Mouse (Mus musculus) embryo, embryonic 9.5 days (tissue): ENCODE data around the gene Pip4k2a.
"Not testable (repeated sequence)": the region's sequence is repeated elsewhere in the genome, so short reads cannot be mapped to it uniquely, and the experiment has no call there.

Source experiments
- DNase-seq: peaks from one replicate; pipeline ENCODE4 v3.0.0-alpha.2; 2017; ENCODE audit errors: extremely low spot score

The Pip4k2a gene

DNA sequence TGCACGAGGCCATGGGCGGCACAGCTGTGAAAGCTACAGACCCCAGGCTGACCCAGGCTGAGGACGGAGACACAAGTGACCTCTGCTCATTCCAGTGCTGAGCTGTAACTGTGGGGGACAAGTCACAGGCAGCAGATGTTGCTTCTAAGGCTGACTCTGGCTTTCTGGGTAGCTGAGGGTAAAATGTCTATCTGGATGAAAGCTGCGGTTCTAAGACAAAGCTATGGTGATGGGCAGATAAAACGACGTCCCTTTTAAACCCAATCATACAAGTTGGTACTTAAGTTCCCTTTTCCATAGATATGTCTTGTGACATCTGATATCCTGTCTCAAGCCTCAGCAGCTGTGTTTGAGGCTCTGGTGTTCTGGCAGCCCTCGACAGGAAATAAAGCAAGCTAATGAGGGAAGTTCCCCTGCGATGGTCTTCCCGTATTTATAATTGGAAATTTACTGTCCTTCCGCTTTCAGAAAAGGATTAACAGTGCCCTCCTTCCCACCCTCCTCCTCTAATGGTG is 100.1 kb downstream of the Pip4k2a start:
- no peak for DNase-seq

GRCm38 (mm10) chr2:18896015-18896414 is 101.9 kb downstream of the Pip4k2a start:
- DNase-seq: no peak

DNA sequence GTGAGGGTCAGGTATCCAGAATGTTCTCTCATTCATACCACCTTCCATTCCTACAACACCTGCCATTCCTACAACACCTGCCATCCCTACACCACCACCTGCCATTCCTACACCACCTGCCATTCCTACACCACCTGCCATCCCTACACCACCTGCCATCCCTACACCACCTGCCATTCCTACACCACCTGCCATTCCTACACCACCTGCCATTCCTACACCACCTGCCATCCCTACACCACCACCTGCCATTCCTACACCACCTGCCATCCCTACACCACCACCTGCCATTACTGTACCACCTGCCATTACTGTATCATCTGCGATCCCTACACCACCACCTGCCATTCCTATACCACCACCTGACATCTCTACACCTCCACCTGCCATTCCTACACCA is 104.6 kb downstream of the Pip4k2a start:
- DNase-seq: not testable (repeated sequence)

DNA sequence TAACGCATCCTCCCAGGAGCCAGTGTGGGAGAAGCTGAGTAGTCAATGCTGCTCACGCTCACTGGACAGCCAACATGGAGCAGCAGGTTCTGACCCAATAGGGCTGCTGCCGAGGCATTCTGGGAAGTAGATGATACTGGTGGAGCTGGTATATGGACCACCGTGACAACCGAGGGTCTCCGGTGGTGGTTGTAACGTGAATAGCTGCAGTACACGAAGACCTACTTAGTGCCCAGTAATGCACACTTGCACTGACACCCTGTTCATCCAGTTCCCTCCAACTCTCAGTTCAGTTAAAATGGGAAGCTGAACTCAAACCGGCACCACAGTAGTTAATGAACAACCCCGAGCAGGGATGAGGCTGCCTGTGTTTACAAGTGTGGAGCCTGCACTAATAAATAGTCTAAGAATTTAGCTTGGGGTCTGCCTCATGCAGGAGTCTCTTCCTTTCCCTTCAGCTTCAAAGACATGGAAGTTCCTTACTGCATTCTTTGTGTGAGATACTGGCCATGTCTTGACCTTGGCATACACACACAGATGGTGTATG is 105.9 kb downstream of the Pip4k2a start:
- no peak for DNase-seq

- no peak for DNase-seq
These were observed 107.5 kb downstream of the Pip4k2a start for GRCm38 (mm10) chr2:18890227-18891001.

DNA sequence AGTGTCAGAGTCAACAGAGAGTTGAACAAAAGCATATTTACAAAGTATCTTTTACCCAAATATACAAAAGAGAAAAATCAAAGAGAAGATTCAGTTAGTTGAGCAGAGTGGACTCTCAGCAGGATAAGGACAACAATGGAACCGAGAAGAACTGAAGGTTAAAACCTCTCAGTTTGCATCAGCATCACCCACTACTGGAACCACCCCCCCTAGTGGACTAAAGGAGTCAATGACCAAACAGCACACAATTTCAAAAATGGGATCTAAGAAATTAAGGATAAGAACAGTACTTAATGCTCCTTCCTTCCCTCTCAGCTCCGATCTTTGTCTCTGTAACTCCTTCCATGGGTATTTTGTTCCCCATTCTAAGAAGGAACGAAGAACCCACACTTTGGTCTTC is 113.6 kb downstream of the Pip4k2a start:
- DNase-seq: no peak

GRCm38 (mm10) chr2:18874626-18875025 is 123.3 kb downstream of the Pip4k2a start:
- DNase-seq: no peak

DNA sequence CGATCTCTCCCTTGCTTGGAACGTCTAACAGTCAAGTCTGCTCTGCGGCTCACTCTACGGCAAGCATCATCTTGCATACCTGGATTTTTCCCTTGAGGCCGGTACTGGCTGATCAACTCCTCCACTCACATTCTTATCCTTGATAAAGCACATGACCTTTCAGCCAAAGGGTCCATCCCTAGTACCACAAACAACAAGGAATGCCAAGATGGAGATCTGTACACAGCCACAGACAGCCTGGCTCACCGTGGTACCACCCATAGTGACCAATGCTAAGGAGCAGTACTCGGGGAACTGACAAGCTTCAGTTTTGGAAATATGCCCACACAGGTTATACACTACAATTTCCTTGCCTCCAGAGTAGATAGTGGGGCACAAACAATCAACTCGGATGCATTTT is 123.9 kb downstream of the Pip4k2a start:
- no peak for DNase-seq

DNA sequence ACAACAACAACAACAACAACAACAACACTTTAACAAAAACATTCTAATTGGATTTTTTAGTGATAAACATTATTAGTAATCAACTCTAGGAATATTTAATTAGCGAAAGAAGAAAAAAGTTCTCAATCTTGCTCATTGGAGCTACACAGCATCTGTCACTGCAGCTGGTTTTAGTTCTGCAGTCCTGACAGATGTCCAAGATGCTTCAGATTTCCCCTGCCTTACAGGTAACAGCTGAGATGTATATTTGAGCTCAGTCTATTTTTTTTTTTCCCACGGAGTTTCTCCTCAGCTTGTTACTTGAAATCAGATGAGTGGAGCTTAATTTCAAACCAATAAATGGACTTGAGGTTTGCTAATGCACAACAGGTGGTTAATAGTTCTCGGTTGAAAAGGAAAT is 124.5 kb downstream of the Pip4k2a start:
- no peak for DNase-seq

DNA sequence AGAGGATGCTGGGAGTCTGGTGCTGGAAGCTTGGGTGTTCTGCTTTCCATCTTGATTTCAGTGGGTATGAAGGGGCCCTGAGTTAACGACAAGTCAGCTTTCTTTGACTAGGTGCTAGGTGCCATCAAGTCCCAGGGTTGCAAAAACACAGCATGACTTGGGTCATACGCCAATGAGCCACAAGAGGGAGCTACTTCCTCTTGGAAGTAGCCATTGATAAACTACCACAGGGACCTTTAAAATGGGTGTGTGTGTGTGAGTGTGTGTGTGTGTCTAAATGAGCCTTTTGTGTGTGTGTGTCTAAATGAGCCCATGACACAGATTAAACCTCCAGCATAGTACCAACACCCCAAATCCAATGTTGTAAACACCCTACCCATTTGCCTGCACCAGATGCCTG is 125.1 kb downstream of the Pip4k2a start:
- DNase-seq: peak; percentile 64

GRCm38 (mm10) chr2:18871087-18871486 is 126.8 kb downstream of the Pip4k2a start:
- DNase-seq: no peak

DNA sequence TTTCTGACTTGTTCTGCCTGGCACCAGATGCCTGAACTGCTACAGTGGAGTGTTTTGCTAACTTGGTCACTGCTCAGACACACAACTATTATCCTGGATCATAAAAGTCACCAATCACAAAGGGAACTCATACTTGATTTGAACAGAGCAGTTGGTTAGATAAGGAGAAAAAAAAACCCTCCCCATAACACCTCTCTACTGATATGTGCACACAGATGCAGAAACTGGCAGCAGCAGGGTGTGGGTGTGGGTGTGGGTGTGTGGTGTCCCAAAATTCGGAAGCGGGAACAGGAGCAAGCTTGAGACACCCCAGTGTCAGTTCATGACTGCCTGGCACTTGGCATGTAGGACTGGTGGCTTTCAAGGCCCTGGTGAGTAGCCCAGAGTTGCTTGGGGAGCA is 130.9 kb downstream of the Pip4k2a start:
- DNase-seq: no peak

DNA sequence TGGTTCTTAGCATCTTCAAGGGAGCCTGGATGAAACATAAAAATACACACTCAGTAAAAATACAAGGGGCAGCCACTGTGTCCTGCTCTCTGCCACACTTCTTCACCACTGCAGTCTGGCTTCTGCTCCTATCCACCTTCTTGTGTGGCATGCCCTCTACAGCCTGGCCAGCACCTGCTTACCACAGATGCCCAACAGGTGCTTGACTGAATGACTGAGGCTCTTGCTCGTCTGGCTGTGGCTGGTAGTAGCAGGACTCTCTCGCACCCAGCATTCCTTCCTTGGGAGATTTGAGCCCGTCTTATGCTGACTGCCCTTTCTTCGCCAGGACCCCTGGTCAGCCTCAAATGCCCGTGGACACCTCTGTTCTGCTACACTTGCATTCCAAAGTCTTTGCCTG is 133.2 kb downstream of the Pip4k2a start:
- DNase-seq: no peak

- no peak for DNase-seq
These were observed 136.2 kb downstream of the Pip4k2a start for GRCm38 (mm10) chr2:18861607-18862158.

DNA sequence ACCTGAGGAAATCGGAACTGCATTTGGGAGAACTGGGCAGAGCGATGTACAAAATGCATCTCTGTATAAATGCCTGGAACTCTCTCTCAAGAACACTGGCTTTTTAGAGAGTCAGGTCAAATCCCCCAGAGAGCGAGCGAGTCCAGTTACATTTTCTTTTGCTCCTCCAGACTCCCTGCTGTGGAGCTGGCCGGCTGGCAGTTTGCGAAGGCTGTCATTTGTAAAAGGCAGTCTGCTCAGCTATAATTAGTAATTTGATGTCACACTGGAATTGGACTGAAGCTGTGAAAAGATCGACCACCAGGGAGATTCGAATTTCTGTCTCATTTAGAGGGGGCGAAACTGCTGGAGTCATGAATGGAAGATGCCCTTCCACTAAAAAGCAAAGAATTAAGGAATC is 137.2 kb downstream of the Pip4k2a start:
- DNase-seq: peak; percentile 16

DNA sequence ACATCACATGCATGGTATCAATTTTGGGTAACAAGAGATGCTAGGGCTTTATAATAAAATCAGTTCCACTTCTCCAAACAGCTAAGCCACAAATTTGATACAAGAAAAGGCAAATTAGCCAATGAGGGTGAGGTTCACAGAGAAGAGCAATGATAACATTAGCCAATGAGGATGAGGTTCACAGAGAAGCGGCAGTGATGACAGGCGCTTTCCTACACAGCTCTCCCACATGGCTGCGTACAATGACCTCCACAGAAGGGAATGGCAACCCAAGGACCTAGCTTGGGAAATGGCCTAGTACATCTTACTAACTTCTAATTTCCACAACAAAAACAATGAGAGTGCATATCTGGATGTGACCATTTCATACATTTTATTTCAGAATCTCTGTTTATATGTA is 140.0 kb downstream of the Pip4k2a start:
- no peak for DNase-seq

DNA sequence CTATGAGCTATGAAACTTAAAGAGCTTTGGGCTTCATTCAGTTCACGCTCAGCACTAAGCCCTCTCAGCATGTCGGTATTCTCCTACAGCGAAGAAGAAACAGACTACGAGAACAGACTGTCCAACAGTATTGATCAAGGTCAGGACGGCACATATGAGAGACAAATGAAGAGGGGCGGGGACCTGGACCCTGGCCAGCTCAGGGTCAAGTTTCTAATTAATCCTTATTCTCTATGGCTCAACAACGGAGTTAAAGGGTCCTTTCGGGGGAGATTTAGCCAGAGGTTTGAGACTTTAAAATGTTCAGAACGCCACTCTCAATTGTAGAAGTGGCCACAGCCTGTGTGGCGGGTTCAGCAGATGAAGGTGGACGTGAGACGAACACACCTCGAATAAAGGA is 141.5 kb downstream of the Pip4k2a start:
- no peak for DNase-seq

GRCm38 (mm10) chr2:18855246-18855645 is 142.7 kb downstream of the Pip4k2a start:
- no peak for DNase-seq

- no peak for DNase-seq
These were observed 144.6 kb downstream of the Pip4k2a start for GRCm38 (mm10) chr2:18853345-18853744.

- no peak for DNase-seq
These were observed 147.3 kb downstream of the Pip4k2a start for GRCm38 (mm10) chr2:18850657-18851056.

- no peak for DNase-seq
These were observed 149.8 kb downstream of the Pip4k2a start for GRCm38 (mm10) chr2:18848074-18848629.

DNA sequence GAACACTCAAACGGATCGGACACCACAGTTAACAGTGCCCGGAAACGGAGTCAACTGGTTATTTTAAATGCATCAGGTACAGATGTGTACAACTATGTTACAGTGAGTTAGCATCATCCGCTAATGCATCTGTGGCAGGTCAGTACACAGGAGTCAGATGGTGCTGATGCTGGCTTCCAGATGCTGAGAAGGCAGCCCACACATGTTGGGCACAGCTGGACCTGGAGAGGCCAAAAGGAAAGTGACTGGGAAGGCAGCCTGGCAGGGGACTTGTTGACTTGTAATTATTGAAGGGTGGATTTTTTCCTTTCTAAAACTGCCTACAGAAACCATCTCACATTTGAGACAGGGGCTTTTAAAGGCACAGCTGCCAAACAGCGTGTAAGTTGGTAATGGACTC is 155.4 kb downstream of the Pip4k2a start:
- no peak for DNase-seq

- DNase-seq: no peak
These were observed 156.9 kb downstream of the Pip4k2a start for GRCm38 (mm10) chr2:18841051-18841450.
